Mouse (Mus musculus) monocyte, adult 5-6 weeks (primary cell): ENCODE data around the gene Dbndd1. TPM values are rescaled to one million over a fixed set of nuclear protein-coding genes. Genes with fewer than 3 reads are reported as not detected.
"Not testable (repeated sequence)": the region's sequence is repeated elsewhere in the genome, so short reads cannot be mapped to it uniquely, and the experiment has no call there.

Experiments used
- ATAC-seq: fragments of 153-309, 156-312 bp; replicated peaks from 2 replicates; pipeline ENCODE4 v1.8.0; 2017; ENCODE audit warnings: mild to moderate bottlenecking; ENCODE audit not compliant: low TSS enrichment, insufficient number of reproducible peaks, severe bottlenecking, poor library complexity, low FRiP score
- total RNA-seq: library from RNA; stranded (forward); fragments of 200-1000, 200-491, 200-594 nt; gene quantifications from 3 replicates; pipeline ENCODE4 v1.2.3, GENCODE M21; 2017

The Dbndd1 gene
- 0.64 TPM in 1 of 3 replicates, not detected in the others for total RNA-seq

GRCm38 (mm10) chr8:123514781-123515539, at the start of gene Dbndd1:
TSS of gene Dbndd1 (minus strand) at chr8:123515463.
- no peak for ATAC-seq

DNA sequence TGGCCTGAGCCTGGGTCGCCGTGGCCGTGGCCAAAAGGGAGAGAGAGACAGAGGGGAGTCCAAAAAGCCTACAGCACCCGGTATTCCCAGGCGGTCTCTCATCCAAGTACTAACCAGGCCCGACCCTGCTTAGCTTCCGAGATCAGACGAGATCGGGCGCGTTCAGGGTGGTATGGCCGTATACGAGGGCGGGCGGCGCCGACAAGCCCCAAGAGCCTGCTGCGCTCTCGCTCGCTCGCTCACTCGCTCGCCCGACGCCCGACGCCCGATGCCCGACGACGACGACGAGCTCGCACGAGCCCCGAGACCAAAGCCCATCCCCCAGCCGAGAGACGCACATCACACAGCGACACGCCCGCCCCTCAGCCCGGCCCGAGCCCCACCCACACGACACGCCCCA, 49.0 kb upstream of the Dbndd1 start:
- ATAC-seq = not testable (repeated sequence)

DNA sequence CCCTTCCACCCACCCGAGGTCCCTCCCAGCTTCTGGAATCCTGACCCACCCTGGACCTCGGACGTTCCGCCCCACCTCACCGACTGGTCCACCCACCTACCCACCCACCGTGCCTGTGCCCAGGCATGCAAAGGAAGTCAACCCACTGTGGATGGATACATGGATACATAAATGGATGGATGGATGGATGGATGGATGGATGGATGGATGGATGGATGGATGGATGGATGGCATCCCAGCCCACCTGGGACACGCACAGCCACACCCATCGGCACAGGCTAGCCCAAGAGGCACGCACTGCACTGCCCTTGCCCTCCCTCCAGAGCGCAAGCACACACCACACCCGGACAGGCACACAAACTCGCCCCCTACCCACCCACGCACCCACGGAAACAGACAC, 22.4 kb upstream of the Dbndd1 start:
- ATAC-seq = not testable (repeated sequence)

DNA sequence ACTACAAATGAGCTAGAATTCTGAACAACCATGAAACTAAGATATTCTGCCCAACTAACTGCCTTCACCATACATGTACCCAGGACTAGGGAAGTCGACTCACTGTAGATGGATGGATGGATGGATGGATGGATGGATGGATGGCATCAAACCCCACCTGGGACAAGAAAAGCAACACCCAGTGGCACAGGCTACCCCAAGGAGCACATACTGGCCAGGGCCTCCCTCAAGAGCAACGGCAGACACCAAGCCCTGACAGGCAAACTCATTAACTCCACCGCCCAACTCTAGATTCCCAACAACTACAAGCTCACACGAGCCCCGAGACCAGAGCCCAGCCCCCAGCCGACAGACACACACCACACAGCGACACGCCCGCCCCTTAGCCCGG, 21.7 kb upstream of the Dbndd1 start:
- ATAC-seq = no peak

DNA sequence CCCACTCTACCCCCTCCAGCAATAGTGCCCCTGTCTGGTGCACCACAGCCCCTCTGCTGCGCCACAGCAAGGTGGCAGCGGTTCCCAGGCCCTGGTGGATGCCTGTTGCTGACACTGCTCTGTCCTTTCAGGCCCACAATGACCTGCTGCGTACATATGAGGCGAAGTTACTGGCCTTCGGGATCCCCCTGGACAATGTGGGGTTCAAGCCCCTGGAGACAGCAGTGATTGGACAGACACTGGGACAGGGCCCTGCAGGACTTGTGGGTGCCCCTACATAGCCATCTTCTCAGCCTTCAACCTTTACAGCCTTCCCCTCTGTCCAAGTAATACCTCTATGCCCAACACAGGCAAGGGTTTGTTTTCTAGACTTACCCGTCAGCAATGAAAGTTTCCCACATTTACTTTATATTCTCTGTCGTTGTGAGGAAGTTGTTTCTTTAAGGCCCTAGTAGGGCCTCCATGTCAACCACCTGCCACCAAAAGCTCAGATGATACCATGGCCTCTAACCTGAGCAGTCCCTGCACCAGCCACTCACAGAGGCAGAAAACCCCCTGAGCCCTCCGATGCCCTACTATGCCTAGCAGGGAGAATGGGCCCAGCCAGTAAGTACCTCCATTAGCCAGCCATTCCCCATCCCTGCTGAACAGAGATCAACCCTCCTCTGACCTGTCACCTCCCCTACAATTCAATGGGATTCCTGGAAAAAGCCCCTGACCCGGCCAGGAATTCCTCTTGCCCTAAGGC, 21.2 kb upstream of the Dbndd1 start:
- no peak for ATAC-seq

DNA sequence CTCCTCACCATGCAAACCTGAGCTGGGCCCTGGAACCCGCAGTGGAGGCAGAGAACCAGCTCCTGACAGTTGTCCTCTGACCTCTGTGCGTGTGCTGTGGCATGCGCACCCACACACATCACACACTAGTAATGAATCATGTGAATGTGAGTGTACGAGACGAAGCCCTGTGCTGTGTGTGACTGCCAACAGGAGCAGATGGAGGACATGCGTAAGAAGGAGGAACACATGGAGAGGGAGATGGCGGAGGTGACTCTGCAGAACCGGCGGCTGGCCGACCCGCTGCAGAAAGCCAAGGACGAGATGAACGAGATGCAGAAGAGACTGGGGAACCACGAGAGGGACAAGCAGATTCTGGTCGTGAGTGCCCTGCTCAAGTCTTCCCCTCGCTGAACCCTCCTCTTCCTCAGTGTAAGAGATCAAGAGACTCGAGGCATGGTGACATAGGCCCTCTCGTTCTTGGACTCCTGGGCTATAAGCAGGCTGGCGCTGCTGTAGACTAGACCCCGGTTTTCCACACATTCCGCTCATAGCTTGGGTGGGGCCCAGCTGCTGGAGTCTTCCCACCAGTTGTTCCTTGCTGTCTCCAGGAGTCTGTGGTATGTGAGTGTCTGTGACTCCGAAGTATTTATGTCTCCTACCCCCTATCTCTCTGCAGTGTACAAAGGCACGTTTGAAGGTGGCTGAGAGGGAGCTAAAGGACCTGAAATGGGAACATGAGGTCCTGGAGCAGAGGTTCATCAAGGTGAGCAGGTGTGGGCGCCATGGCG, 12.6 kb upstream of the Dbndd1 start:
- ATAC-seq = no peak

DNA sequence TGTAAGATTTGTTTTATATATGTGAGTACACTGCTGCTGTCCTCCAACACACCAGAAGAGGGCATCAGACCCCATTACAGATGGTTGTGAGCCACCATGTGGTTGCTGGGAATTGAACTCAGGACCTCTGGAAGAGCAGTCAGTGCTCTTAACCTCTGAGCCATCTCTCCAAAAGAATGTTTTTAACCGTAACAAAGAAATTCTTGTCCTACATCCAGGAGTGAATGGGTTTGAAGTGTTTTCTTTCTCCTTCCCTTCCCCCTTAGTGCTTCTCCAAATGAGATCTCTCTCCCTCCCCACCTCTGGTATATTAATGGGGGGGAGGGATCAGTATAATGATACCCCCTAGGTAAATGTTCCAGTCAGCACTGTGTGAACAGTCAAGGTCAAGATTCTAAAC, 4.8 kb upstream of the Dbndd1 start:
- ATAC-seq = not testable (repeated sequence)

- peak; percentile 71 for ATAC-seq
Observed at GRCm38 (mm10) chr8:123518667-123519066, 3.4 kb upstream of the Dbndd1 start, which contains the start of gene Gas8. TSS of gene Gas8 (plus strand) at chr8:123518834.

DNA sequence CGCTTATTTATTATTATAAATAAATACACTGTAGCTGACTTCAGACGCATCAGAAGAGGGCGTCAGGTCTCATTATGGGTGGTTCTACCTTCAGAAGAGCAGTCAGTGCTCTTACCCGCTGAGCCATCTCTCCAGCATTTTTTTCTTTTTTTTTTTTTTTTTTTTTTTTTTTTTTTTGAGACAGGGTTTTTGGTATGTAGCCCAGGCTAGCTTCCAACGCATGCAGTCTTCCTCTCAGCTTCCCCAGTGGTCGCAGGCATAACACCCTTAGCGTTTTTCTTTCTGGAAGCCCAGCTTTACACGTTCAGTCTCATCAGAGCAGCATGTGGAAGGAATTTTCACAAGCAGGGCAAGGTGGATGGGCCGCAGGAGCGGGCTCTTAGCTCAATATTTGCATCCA, 2.9 kb upstream of the Dbndd1 start:
- no peak for ATAC-seq

GRCm38 (mm10) chr8:123516596-123516995, 1.3 kb upstream of the Dbndd1 start:
- no peak for ATAC-seq

- no peak for ATAC-seq
Observed at GRCm38 (mm10) chr8:123515540-123515897, 256 bp upstream of the Dbndd1 start.

DNA sequence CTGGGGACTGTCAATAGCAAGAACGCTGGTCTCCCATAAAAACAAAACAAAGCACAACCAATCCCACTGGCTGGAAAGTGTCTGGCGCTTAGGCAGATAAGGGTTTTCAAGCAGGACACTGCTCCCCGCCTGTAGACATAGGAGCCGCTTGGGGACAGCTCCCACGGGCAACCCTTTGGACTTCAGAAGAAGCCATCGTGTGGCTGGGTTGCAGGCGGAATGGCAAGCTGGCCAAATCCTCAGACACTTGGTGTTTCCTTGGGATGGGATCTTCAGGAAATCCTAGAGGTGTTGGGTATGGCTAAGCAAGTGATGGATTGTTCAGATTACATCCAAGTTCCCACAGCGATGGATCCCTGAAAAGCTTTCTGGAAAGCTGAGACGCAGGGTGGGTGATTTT, 1.1 kb downstream of the Dbndd1 start:
- ATAC-seq = no peak

GRCm38 (mm10) chr8:123510819-123511218, 4.4 kb downstream of the Dbndd1 start:
- no peak for ATAC-seq

- ATAC-seq = no peak
Observed at GRCm38 (mm10) chr8:123507153-123507552, 8.1 kb downstream of the Dbndd1 start.

DNA sequence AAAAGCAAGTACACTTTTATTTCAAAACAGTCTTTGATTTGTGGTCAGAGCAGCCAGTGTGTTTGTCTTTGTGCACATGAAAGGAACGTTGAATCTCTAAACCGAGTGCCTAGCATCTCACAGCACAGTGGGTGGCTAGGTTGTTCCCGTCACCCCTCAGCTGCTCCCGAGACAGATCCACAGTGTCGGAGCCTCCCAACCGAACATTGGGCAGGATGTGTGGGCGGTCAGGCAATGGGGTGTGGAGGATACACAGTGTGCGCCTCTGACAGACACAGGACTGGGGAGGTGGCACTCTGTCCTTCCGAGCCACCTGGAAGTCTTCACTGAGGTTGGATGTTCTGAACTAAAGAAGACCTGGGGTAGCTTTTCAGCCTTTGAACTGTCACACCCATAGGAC, 9.6 kb downstream of the Dbndd1 start:
- ATAC-seq = no peak

DNA sequence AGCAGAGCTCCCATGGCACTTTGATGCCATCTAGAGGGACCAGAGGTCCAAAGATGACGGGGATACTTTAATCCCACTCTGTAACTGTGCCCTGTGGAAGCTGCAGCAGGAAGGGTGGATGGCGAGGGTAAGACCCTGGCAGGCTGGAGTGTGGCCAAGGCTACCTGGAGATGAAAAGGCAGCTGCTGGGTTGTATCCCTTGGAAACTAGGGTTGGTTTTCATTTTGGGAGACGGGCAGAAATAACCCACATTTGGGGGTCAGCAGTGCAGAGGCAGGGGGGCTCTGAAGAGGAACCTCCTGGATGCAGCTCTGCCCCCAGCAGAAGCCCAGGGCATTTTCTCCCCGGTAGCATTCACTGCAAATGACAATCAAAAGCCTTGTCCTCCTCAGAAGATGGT, 10.0 kb downstream of the Dbndd1 start:
- ATAC-seq = no peak

GRCm38 (mm10) chr8:123504591-123505195, 10.6 kb downstream of the Dbndd1 start:
- no peak for ATAC-seq

DNA sequence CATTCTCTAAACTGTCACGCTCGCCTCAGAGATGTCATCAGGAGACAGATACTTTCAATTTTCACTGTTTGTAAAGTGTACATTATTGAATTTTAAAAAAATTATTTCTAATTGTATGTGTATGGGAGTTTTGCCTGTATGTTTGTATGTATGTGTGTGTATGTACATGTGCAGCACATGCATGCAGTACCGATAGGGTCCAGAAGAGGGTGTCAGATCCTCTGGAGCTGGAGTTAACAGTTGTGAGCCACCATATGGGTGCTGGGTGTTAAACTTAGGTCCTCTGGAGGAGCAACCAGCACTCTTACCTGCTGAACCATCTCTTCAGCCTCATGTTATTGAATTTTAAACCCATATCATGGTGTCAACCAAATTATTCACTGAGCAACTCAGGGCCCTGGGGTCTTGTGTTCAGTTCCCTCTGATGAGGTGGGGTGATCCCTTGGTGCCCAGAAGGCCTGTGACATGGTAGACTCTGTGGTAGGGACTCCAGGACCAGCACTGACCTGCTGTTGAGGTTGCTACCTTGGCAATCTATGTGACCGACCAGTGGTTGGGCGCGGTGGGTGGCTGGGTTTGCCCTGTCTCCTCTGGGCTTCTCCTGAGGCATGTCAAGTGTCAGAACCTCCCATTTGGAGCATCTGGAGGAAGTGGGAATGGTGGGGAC, 11.3 kb downstream of the Dbndd1 start:
- no peak for ATAC-seq

GRCm38 (mm10) chr8:123502192-123502591, 13.1 kb downstream of the Dbndd1 start:
- no peak for ATAC-seq
